Mouse (Mus musculus) gastrocnemius, postnatal 25 days (tissue): ENCODE results near the gene Icos. TPM values are rescaled to one million over a fixed set of nuclear protein-coding genes. Genes with fewer than 3 reads are reported as not detected.

ENCODE experiments used
- DNase-seq: peaks from one replicate; pipeline ENCODE4 v3.0.0; 2022
- total RNA-seq, 2 experiments: library from RNA; stranded (reverse); gene quantifications; 1 replicate in 1 of 2; 2 replicates in 1 of 2; pipeline ENCODE4 v1.2.3; 2021

The Icos gene
- total RNA-seq, 2 experiments from 2014 or later, result not detected

GRCm38 (mm10) chr1:61040401-61040800 lies 62.7 kb downstream of the Icos start:
- DNase-seq, result no peak

GRCm38 (mm10) chr1:61042842-61043241 lies 65.1 kb downstream of the Icos start:
- no peak for DNase-seq

GRCm38 (mm10) chr1:61046055-61046705 lies 68.5 kb downstream of the Icos start:
- no peak for DNase-seq

GRCm38 (mm10) chr1:61047336-61047735 lies 69.6 kb downstream of the Icos start:
- no peak for DNase-seq

Other genes starting within 250 kb of the Icos start
- gene Ctla4, start 90.9 kb upstream of the Icos start, total RNA-seq, result not detected